Mouse (Mus musculus) liver, adult 10 weeks (tissue): ENCODE data around the gene Setd7. TPM values are rescaled to one million over a fixed set of nuclear protein-coding genes. Genes with fewer than 3 reads are reported as not detected.

Source experiments
- polyA plus RNA-seq: library from polyadenylated mRNA; stranded (reverse); fragments of 350-450 nt; fragmentation: Illumina TruSeq; extraction: RNeasy Lipid Tissue Mini Kit (QIAGEN cat#74804); gene quantifications from one replicate; pipeline ENCODE4 v1.2.3, GENCODE M21; 2014; ENCODE audit warnings: low read depth, low replicate concordance

Gene Setd7
- polyA plus RNA-seq, result 2.9 TPM

GRCm38 (mm10) chr3:51560511-51561108, at the start of gene Setd7:
Setd7 (minus strand) TSS chr3:51560879.

GRCm38 (mm10) chr3:51483741-51484359, 76.8 kb downstream of the Setd7 start, which contains the start of gene Rab33b:
Rab33b (plus strand) TSS chr3:51483920.

Other genes starting within 250 kb of the Setd7 start
- gene Elf2, start 220.2 kb downstream of the Setd7 start, polyA plus RNA-seq, result 17.6 TPM
- gene Mgarp, start 164.1 kb downstream of the Setd7 start, polyA plus RNA-seq, result not detected
- 237 TPM for gene Ndufc1, start 151.9 kb downstream of the Setd7 start, polyA plus RNA-seq
- 62.9 TPM for gene Naa15, start 145.7 kb downstream of the Setd7 start, polyA plus RNA-seq
- gene Rab33b, start 77.0 kb downstream of the Setd7 start, polyA plus RNA-seq, result 7.5 TPM
- not detected for gene Mgst2, start 99.5 kb upstream of the Setd7 start, polyA plus RNA-seq